Mouse (Mus musculus): ENCODE measurements at regions not wholly inside any gene's neighbourhood (a gene's known extent, or its start where the extent isn't known, plus 50 kb on each side); places are given as distances from the start of the nearest gene placed in this dataset.
A peak's percentile ranks its signal among the peaks of the same experiment; 100 is the strongest.

DNA sequence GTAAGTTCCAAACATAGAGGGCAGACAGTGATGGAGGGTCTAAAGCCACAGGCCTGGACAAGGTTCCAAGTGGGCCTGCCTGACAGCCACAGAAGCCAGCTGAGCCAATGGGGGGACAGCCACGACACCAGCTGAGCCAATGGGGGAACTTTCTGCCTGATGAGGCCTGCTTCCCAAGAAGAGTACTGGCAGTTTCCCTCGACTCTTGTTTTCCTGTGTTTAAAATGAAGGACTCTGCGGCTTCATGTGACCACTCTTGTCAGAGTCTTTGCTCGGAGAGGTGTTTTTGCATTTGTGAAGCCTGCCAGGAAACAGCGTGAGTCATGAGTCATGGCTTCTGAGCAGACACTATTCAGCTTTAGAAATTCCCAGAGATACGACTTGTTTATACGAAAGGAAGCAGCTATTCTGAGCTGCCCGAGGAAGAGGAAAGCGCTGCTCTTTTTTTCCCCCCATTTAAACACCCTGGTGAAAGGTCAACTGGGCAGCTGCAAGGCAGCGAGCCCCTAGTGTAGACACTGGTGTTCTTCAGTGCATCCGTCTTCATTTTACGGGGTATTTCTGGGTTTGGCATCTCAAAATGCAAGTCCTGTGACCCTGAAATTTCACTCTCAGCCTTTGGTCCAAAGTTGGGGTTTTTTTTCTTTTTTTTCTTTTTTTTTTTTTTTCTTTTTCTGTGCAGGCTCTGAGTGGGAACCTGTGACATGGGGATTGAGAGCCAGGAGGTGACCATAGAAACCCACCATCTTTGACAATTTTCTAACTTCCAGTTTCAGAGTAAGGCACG is 183.5 kb upstream of the Klf7 start:
- WGBS = 34% methylated on average over 13 of the region's 13 CpGs
- TF ChIP-seq CTCF (IDR thresholded peaks at IDR 0.05; ENCODE audit: low read depth) = no peak
- H3K4me2 ChIP-seq (ENCODE audit: low read depth) = 0 out of 2 replicates have a peak overlapping the region, but pooled peaks have one; percentile 2

DNA sequence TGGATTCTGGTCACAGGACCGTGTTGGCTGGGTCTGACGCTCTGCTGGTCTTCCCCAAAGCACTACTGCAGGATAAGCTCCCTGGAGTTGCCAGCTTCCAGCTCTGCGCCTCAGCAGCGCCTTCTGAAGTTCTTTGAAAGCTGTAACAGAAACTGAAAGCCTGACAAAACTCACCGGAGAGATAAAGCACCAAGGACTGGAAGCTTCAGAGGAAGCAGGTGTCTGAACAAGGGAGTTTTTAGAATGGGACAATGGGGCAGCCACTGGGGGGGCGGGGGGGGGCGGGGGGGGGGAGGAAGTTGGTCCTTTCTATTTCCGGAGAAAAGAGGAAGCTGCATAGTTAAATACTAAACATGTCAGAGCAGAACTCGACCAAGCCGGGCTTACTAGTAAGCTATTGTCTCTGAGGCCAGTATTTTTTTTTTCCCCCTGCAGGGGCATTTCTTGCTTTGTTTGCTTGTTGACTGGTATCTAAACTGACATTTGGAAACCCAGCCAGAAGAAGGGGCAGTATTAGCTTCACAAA is 180.8 kb upstream of the Klf7 start:
- Histone ChIP-seq H3K4me3 (ENCODE audit: low read depth, low read length) (peak overlapping the region; percentile 19), H3K27ac (ENCODE audit: low read depth, low read length) (peak overlapping the region; percentile 29; the same call in 1 of the 2 replicates)

More for the DNA sequence above, 183.5 kb upstream of the Klf7 start:
- ATAC-seq = peak; percentile 81
- no peak overlapping the region for H3K9ac ChIP-seq
- peak overlapping the region; percentile 29; the same call in 1 of the 2 replicates for H3K27ac ChIP-seq (ENCODE audit: low read depth, low read length)
- H3K4me3 ChIP-seq (ENCODE audit: low read depth, low read length) = no peak overlapping the region
- H3K9me3 ChIP-seq (ENCODE audit: low read length) = no peaks in the 10 kb centered on the region
- peak; percentile 52 for DNase-seq
- H3K4me1 ChIP-seq (ENCODE audit: insufficient read depth) = 0 out of 2 replicates have a peak, but pooled peaks cover 4% of the 10 kb centered on the region
- no peaks in the 10 kb centered on the region for H3K27me3 ChIP-seq (ENCODE audit: insufficient read depth, low read length)
- H3K36me3 ChIP-seq (ENCODE audit: insufficient read depth) = no peaks in the 10 kb centered on the region

DNA sequence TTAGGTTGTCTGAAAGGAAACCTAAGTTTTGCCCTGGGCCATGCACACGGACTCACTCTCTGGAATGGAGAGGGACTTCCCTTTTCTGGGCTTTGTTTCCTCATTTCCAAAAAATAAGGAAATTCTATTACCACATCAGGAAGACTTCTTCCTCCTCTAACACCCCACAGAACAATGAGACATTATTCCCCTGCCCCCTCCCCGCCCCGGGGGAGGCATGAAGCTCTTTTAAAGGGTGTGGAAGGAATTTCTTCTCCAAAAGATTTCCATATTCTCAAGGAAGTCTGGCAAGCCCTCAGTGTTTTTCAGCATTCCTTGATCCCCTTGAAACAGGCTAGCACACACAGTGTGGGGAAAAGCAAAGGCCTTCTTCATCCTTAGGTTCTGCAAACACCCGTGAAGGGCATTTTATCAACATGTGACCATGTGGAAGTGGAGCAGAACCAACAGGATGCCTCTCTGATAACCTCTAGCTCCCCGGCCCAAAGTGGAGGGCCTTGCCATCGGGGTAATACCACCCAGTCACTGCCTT is 179.5 kb upstream of the Klf7 start:
- H3K4me3 ChIP-seq (ENCODE audit: low read depth, low read length) = no peak overlapping the region
- no peak overlapping the region for H3K4me2 ChIP-seq (ENCODE audit: low read depth)
- TF ChIP-seq CTCF (IDR thresholded peaks at IDR 0.05; ENCODE audit: low read depth) = no peak
- no peak overlapping the region for H3K9ac ChIP-seq
- H3K9me3 ChIP-seq (ENCODE audit: low read length) = no peaks in the 10 kb centered on the region
- H3K4me1 ChIP-seq (ENCODE audit: insufficient read depth) = no peaks in the 10 kb centered on the region
- ATAC-seq (no peak), DNase-seq (no peak)
- H3K36me3 ChIP-seq (ENCODE audit: insufficient read depth) = no peaks in the 10 kb centered on the region
- H3K27me3 ChIP-seq (ENCODE audit: insufficient read depth, low read length) = no peaks in the 10 kb centered on the region
- H3K27ac ChIP-seq (ENCODE audit: low read depth, low read length) = no peak overlapping the region
- WGBS = 74% methylated on average over 6 of the region's 6 CpGs

More for the DNA sequence above, 180.8 kb upstream of the Klf7 start:
- H3K9ac ChIP-seq = no peak overlapping the region; the same call in 1 of the 2 replicates
- H3K36me3 ChIP-seq (ENCODE audit: insufficient read depth) = no peaks in the 10 kb centered on the region
- no peaks in the 10 kb centered on the region for H3K9me3 ChIP-seq (ENCODE audit: low read length)
- DNase-seq (peak; percentile 71), ATAC-seq (peak; percentile 65)
- peak overlapping the region; percentile 27 for H3K4me2 ChIP-seq (ENCODE audit: low read depth)
- H3K4me1 ChIP-seq (ENCODE audit: insufficient read depth) = 0 out of 2 replicates have a peak, but pooled peaks cover 3% of the 10 kb centered on the region
- 8% methylated on average over 9 of the region's 10 CpGs for WGBS
- TF ChIP-seq CTCF (IDR thresholded peaks at IDR 0.05; ENCODE audit: low read depth) = peak; percentile 35
- H3K27me3 ChIP-seq (ENCODE audit: insufficient read depth, low read length) = no peaks in the 10 kb centered on the region

DNA sequence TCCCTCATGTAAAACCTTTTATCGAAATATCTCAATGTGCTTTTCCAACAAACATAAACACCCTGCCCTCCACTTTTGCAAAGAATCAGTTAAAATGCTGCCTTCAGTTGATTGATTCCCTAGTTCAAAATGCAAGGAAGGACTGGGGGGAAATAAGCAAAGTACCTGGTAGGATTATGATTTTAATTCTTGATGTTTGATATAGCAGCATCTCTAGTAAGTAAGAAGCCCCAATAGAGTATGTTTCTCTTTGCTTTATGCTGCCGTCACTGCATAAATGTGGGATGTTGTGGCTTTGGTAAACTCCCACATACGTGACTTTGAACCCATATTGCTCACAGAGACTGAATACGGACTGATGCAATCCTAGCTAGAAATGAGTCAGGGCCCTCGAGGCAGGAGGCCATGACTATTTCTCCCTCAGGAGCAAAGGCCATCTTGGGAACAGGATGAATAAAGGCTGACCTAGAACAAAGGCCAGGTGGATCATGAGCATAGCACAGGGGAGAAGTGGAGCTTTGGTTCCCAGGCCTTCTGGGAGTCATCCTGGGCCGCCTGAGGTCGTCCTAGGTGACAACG is 179.0 kb upstream of the Klf7 start:
- Histone ChIP-seq H3K27ac (ENCODE audit: low read depth, low read length) (no peak overlapping the region), H3K9me3 (ENCODE audit: low read length) (no peaks in the 10 kb centered on the region), H3K36me3 (ENCODE audit: insufficient read depth) (no peaks in the 10 kb centered on the region), H3K27me3 (ENCODE audit: insufficient read depth, low read length) (no peaks in the 10 kb centered on the region), H3K4me3 (ENCODE audit: low read depth, low read length) (no peak overlapping the region), H3K4me2 (ENCODE audit: low read depth) (no peak overlapping the region), H3K9ac (no peak overlapping the region), H3K4me1 (ENCODE audit: insufficient read depth) (no peaks in the 10 kb centered on the region)
- no peak for TF ChIP-seq CTCF (IDR thresholded peaks at IDR 0.05; ENCODE audit: low read depth)
- no peak for ATAC-seq
- no peak for DNase-seq
- 86% methylated on average over 8 of the region's 8 CpGs for WGBS

DNA sequence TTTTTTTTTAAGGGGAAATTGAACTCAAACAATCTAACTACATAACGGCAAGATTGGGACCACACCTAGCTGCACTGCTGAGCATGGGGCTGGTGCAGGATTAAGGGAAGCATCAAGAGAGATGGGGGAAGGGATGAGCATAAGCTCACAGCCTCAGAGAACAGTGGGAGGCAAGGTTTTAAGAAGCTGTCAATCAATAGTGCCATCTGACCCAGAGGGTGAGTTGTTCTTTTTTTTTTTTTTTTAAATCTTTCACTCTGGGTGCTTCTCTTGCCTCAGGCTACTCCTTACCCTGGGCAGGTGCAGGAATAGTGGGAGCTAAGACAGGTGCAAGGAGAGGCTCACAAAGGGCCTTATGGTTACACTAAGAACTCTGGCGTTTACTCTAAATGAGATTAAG is 176.9 kb upstream of the Klf7 start:
- H3K36me3 ChIP-seq (ENCODE audit: insufficient read depth) = no peaks in the 10 kb centered on the region
- H3K27ac ChIP-seq (ENCODE audit: low read depth, low read length) = no peak overlapping the region
- no peaks in the 10 kb centered on the region for H3K4me1 ChIP-seq (ENCODE audit: insufficient read depth)
- H3K27me3 ChIP-seq (ENCODE audit: insufficient read depth, low read length) = no peaks in the 10 kb centered on the region
- TF ChIP-seq CTCF (IDR thresholded peaks at IDR 0.05; ENCODE audit: low read depth) = no peak
- no peak overlapping the region for H3K4me3 ChIP-seq (ENCODE audit: low read depth, low read length)
- no peak overlapping the region for H3K4me2 ChIP-seq (ENCODE audit: low read depth)
- H3K9me3 ChIP-seq (ENCODE audit: low read length) = no peaks in the 10 kb centered on the region
- DNase-seq = no peak
- H3K9ac ChIP-seq = no peak overlapping the region
- 27% methylated on average over 2 of the region's 2 CpGs for WGBS
- no peak for ATAC-seq

DNA sequence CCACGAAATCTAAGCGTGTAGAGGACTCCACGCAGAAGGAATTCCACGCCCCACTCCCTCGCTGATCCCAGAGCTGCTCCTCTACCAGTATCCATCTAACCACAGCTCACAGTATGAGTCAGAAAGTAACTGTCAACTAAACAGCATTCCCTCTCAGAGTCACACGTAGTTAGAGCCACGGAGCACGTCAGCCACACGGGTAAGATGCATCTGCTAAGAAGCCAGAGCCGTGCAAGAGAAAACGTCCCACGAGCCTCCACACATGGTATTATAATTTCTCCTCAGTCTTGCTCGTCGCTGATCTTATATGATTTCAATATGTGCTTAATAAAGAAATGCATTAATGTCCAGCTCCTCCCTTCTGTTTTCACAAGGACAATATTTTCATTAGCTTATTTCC is 176.1 kb upstream of the Klf7 start:
- Histone ChIP-seq H3K9me3 (ENCODE audit: low read length) (no peaks in the 10 kb centered on the region), H3K4me1 (ENCODE audit: insufficient read depth) (no peaks in the 10 kb centered on the region), H3K9ac (no peak overlapping the region), H3K4me2 (ENCODE audit: low read depth) (no peak overlapping the region), H3K4me3 (ENCODE audit: low read depth, low read length) (no peak overlapping the region), H3K27ac (ENCODE audit: low read depth, low read length) (no peak overlapping the region), H3K36me3 (ENCODE audit: insufficient read depth) (no peaks in the 10 kb centered on the region), H3K27me3 (ENCODE audit: insufficient read depth, low read length) (no peaks in the 10 kb centered on the region)
- WGBS = 85% methylated on average over 14 of the region's 14 CpGs
- DNase-seq (no peak), ATAC-seq (no peak)
- TF ChIP-seq CTCF (IDR thresholded peaks at IDR 0.05; ENCODE audit: low read depth) = no peak

DNA sequence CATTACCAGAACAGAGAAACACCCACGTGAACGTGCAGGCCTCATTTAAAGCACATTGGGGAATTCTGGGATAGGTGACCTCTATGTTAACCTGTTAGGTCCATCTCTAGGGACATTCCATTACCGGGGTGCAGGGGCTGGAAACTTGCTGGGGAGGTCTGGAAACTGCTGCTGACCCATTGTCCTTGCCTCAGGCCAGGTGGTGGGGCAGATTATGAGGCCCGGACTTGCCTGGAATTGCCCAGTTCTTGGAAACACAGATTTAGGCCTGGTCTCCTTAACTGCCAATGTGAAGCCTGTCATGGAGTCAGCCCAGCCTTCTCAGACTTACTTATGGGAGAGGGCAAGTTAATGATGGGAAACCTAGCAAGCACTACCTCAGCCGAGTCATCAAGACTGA is 175.3 kb upstream of the Klf7 start:
- no peaks in the 10 kb centered on the region for H3K36me3 ChIP-seq (ENCODE audit: insufficient read depth)
- H3K4me1 ChIP-seq (ENCODE audit: insufficient read depth) = no peaks in the 10 kb centered on the region
- H3K27ac ChIP-seq (ENCODE audit: low read depth, low read length) = no peak overlapping the region
- ATAC-seq (no peak), DNase-seq (no peak)
- no peak overlapping the region for H3K9ac ChIP-seq
- no peak overlapping the region for H3K4me2 ChIP-seq (ENCODE audit: low read depth)
- H3K9me3 ChIP-seq (ENCODE audit: low read length) = no peaks in the 10 kb centered on the region
- no peaks in the 10 kb centered on the region for H3K27me3 ChIP-seq (ENCODE audit: insufficient read depth, low read length)
- no peak for TF ChIP-seq CTCF (IDR thresholded peaks at IDR 0.05; ENCODE audit: low read depth)
- H3K4me3 ChIP-seq (ENCODE audit: low read depth, low read length) = no peak overlapping the region
- 90% methylated on average over 5 of the region's 5 CpGs for whole genome bisulfite sequencing
